Mouse (Mus musculus) heart, adult 2 months (tissue): ENCODE measurements at regions not wholly inside any gene's neighbourhood (a gene's known extent, or its start where the extent isn't known, plus 50 kb on each side); places are given as distances from the start of the nearest gene placed in this dataset.

Experiments used
- CTCF ChIP-seq: fragments of 200-600 bp; IDR thresholded peaks from 2 replicates; pipeline ENCODE4 v1.8.1; 2022; ENCODE audit warnings: antibody characterized with exemption, mild to moderate bottlenecking, moderate library complexity
- POLR2A ChIP-seq: fragments of 200-500 bp; IDR thresholded peaks from 2 replicates; pipeline ENCODE4 v1.6.1; 2011; ENCODE audit warnings: mild to moderate bottlenecking, low read depth, low read length, control low read depth; ENCODE audit not compliant: insufficient read depth

- TF ChIP-seq POLR2A (no peak), CTCF (no peak)
Observed at GRCm38 (mm10) chr1:88760643-88761042, 58.6 kb upstream of the Arl4c start.
